Mouse (Mus musculus) midbrain, embryonic 14.5 days (tissue): Measurements from ENCODE around the gene Dock11. TPM values are rescaled to one million over a fixed set of nuclear protein-coding genes. Genes with fewer than 3 reads are reported as not detected.

Source experiments
- ATAC-seq: fragments of 200-750 bp; cut with Nextera tagmentation; 2 replicates; pipeline ENCODE4 v1.8.0; 2017; ENCODE audit warnings: moderate number of reproducible peaks, moderate library complexity; ENCODE audit not compliant: low FRiP score, low TSS enrichment
- DNase-seq: peaks from one replicate; pipeline ENCODE4 v3.0.0-alpha.2; 2015
- H3K27ac ChIP-seq: fragments of 300-500 bp; sonication (generic); replicated peaks from 2 replicates; pipeline ENCODE4 v1.5.1; 2014; ENCODE audit warnings: mild to moderate bottlenecking, low read depth, low read length, moderate library complexity
- H3K27me3 ChIP-seq: fragments of 300-500 bp; sonication (generic); 2 replicates; pipeline ENCODE4 v1.6.1; 2014; ENCODE audit warnings: low read length, control low read depth, mixed read lengths; ENCODE audit not compliant: control insufficient read depth, insufficient read depth
- H3K36me3 ChIP-seq: fragments of 300-500 bp; sonication (generic); 2 replicates; pipeline ENCODE4 v1.6.1; 2014; ENCODE audit warnings: low read length, control low read depth; ENCODE audit not compliant: control insufficient read depth, insufficient read depth
- H3K4me1 ChIP-seq: fragments of 300-500 bp; sonication (generic); 2 replicates; pipeline ENCODE4 v1.6.1; 2014; ENCODE audit warnings: mild to moderate bottlenecking, antibody characterized with exemption, low read length, control low read depth; ENCODE audit not compliant: control insufficient read depth, insufficient read depth
- H3K4me2 ChIP-seq: fragments of 300-500 bp; sonication (generic); 2 replicates; pipeline ENCODE4 v1.6.1; 2014; ENCODE audit warnings: mild to moderate bottlenecking, low read length, moderate library complexity
- H3K4me3 ChIP-seq: fragments of 300-500 bp; sonication (generic); replicated peaks from 2 replicates; pipeline ENCODE4 v1.5.1; 2014; ENCODE audit warnings: low read depth, low read length
- H3K9ac ChIP-seq: fragments of 300-500 bp; sonication (generic); replicated peaks from 2 replicates; pipeline ENCODE4 v1.6.1; 2014; ENCODE audit warnings: mild to moderate bottlenecking, low read length, moderate library complexity
- H3K9me3 ChIP-seq: fragments of 300-500 bp; sonication (generic); 2 replicates; pipeline ENCODE4 v1.6.1; 2016; ENCODE audit warnings: low read length, control low read depth, mixed read lengths; ENCODE audit not compliant: control insufficient read depth
- WGBS: fragments of 180-500 bp; shearing (Covaris S2); extraction: QIAGEN DNeasy Blood & Tissue Kit; methylation state at CpG from one replicate; pipeline ENCODE4 v1.1.7; 2014; 5-methylcytosine and 5-hydroxymethylcytosine counted together
- polyA plus RNA-seq: library from polyadenylated mRNA; unstranded; fragments of >200 nt; fragmentation: Nextera tagmentation; extraction: Ambion mirVana; gene quantifications from 2 replicates; pipeline ENCODE4 v1.2.1, GENCODE M21; 2014

Dock11 gene
- polyA plus RNA-seq, 1 experiment from 2014 or later = 24.7 TPM

GRCm38 (mm10) chrX:36101318-36101717, 212.7 kb downstream of the Dock11 start:
- WGBS = 80% methylated on average over 3 of the region's 3 CpGs
- H3K4me3 ChIP-seq = no peak overlapping the region
- no peak overlapping the region for H3K9ac ChIP-seq
- DNase-seq (no peak), ATAC-seq (no peak)
- no peak overlapping the region for H3K4me2 ChIP-seq
- H3K36me3 ChIP-seq = no peaks in the 10 kb centered on the region
- H3K4me1 ChIP-seq = no peaks in the 10 kb centered on the region
- no peak overlapping the region for H3K27ac ChIP-seq
- no peaks in the 10 kb centered on the region for H3K9me3 ChIP-seq
- H3K27me3 ChIP-seq = no peaks in the 10 kb centered on the region

GRCm38 (mm10) chrX:36108601-36109000, 220.0 kb downstream of the Dock11 start:
- no peaks in the 10 kb centered on the region for H3K9me3 ChIP-seq
- WGBS = 51% methylated on average over 3 of the region's 3 CpGs
- ATAC-seq = no peak
- no peak overlapping the region for H3K27ac ChIP-seq
- no peaks in the 10 kb centered on the region for H3K27me3 ChIP-seq
- H3K36me3 ChIP-seq = no peaks in the 10 kb centered on the region
- H3K4me3 ChIP-seq = no peak overlapping the region
- no peak for DNase-seq
- no peak overlapping the region for H3K4me2 ChIP-seq
- H3K4me1 ChIP-seq = no peaks in the 10 kb centered on the region
- H3K9ac ChIP-seq = no peak overlapping the region

- no peaks in the 10 kb centered on the region for H3K9me3 ChIP-seq
- H3K4me3 ChIP-seq = peak within 1 kb of the TSS; percentile 46
- no peak within 1 kb of the TSS for H3K27ac ChIP-seq
- no peaks in the 10 kb centered on the region for H3K27me3 ChIP-seq
- no peaks in the 10 kb centered on the region for H3K4me1 ChIP-seq
- DNase-seq (peak; percentile 60), ATAC-seq (peak; percentile 67)
- 26% methylated on average over 51 of the region's 51 CpGs for WGBS
- peak within 1 kb of the TSS; percentile 51 for H3K9ac ChIP-seq
- H3K4me2 ChIP-seq = peak within 1 kb of the TSS; percentile 67
- H3K36me3 ChIP-seq = no peaks in the 10 kb centered on the region
These were observed 223.2 kb downstream of the Dock11 start, which contains the start of gene Il13ra1 for GRCm38 (mm10) chrX:36111622-36112421. Gene Il13ra1, plus strand, starts transcription at chrX:36112110.

GRCm38 (mm10) chrX:36112422-36112750, 223.8 kb downstream of the Dock11 start:
- 18% methylated on average over 9 of the region's 9 CpGs for WGBS
- Histone ChIP-seq H3K4me2 (peak overlapping the region; percentile 67), H3K27ac (no peak overlapping the region), H3K36me3 (no peaks in the 10 kb centered on the region), H3K4me1 (no peaks in the 10 kb centered on the region), H3K9ac (no peak overlapping the region; the same call in 1 of the 2 replicates), H3K9me3 (no peaks in the 10 kb centered on the region), H3K27me3 (no peaks in the 10 kb centered on the region), H3K4me3 (peak overlapping the region; percentile 46)
- DNase-seq (no peak), ATAC-seq (no peak; the same call in 1 of the 2 replicates)

- no peaks in the 10 kb centered on the region for H3K36me3 ChIP-seq
- WGBS = 87% methylated on average over 4 of the region's 4 CpGs
- no peaks in the 10 kb centered on the region for H3K27me3 ChIP-seq
- no peak overlapping the region for H3K4me3 ChIP-seq
- ATAC-seq = no peak
- DNase-seq = no peak
- H3K4me1 ChIP-seq = no peaks in the 10 kb centered on the region
- H3K27ac ChIP-seq = no peak overlapping the region
- H3K9ac ChIP-seq = no peak overlapping the region
- H3K4me2 ChIP-seq = no peak overlapping the region
- H3K9me3 ChIP-seq = no peaks in the 10 kb centered on the region
These were observed 226.5 kb downstream of the Dock11 start for GRCm38 (mm10) chrX:36115171-36115570.

Other genes with a start within 250 kb of the Dock11 start
- 3.3 and 8.5 TPM in 2 replicates for gene Il13ra1, start 223.3 kb downstream of the Dock11 start, polyA plus RNA-seq